Mouse (Mus musculus) cerebellum, adult 2 months (tissue): ENCODE measurements around the gene Sema7a. TPM values are rescaled to one million over a fixed set of nuclear protein-coding genes. Genes with fewer than 3 reads are reported as not detected.
A peak's percentile ranks its signal among the peaks of the same experiment; 100 is the strongest.

Experiments
- DNase-seq, 2 experiments: peaks; one replicate each; pipeline ENCODE4 v3.0.0; 2021
- H3K27ac ChIP-seq: fragments of 200-500 bp; 2 replicates; pipeline ENCODE4 v1.5.1; 2012; ENCODE audit warnings: low read length, control low read depth, inconsistent platforms; ENCODE audit not compliant: insufficient read depth
- H3K27me3 ChIP-seq: fragments of 200-500 bp; 2 replicates; pipeline ENCODE4 v1.6.1; 2012; ENCODE audit warnings: inconsistent platforms, mild to moderate bottlenecking, low read length, moderate library complexity; ENCODE audit not compliant: control insufficient read depth, insufficient read depth
- H3K4me1 ChIP-seq: fragments of 200-500 bp; 2 replicates; pipeline ENCODE4 v1.6.1; 2011; ENCODE audit warnings: low read length; ENCODE audit not compliant: control insufficient read depth, insufficient read depth
- H3K4me3 ChIP-seq: fragments of 200-500 bp; replicated peaks from 2 replicates; pipeline ENCODE3; 2011; ENCODE audit warnings: mild to moderate bottlenecking, low read depth, low read length, control low read depth; ENCODE audit not compliant: insufficient read depth
- CTCF ChIP-seq: fragments of 200-500 bp; IDR thresholded peaks from 2 replicates; pipeline ENCODE4 v1.5.1; 2011; ENCODE audit warnings: low read depth, mild to moderate bottlenecking, control low read depth, low read length, moderate library complexity, borderline replicate concordance; ENCODE audit not compliant: insufficient read depth
- POLR2A ChIP-seq: fragments of 200-500 bp; IDR thresholded peaks from 2 replicates; pipeline ENCODE4 v1.6.1; 2011; ENCODE audit warnings: low read length, control low read depth, borderline replicate concordance; ENCODE audit not compliant: insufficient read depth
- WGBS: fragments of 180-500 bp; shearing (Covaris S2); methylation state at CpG from one replicate; pipeline ENCODE4 v1.1.7; 2018; 5-methylcytosine and 5-hydroxymethylcytosine counted together
- polyA plus RNA-seq: library from polyadenylated mRNA; depleted of rRNA; stranded (reverse); fragments of >200 nt; gene quantifications from 2 replicates; pipeline ENCODE4 v1.2.3, GENCODE M21; 2012

The Sema7a gene
- polyA plus RNA-seq, 1 experiment: 177 TPM

DNA sequence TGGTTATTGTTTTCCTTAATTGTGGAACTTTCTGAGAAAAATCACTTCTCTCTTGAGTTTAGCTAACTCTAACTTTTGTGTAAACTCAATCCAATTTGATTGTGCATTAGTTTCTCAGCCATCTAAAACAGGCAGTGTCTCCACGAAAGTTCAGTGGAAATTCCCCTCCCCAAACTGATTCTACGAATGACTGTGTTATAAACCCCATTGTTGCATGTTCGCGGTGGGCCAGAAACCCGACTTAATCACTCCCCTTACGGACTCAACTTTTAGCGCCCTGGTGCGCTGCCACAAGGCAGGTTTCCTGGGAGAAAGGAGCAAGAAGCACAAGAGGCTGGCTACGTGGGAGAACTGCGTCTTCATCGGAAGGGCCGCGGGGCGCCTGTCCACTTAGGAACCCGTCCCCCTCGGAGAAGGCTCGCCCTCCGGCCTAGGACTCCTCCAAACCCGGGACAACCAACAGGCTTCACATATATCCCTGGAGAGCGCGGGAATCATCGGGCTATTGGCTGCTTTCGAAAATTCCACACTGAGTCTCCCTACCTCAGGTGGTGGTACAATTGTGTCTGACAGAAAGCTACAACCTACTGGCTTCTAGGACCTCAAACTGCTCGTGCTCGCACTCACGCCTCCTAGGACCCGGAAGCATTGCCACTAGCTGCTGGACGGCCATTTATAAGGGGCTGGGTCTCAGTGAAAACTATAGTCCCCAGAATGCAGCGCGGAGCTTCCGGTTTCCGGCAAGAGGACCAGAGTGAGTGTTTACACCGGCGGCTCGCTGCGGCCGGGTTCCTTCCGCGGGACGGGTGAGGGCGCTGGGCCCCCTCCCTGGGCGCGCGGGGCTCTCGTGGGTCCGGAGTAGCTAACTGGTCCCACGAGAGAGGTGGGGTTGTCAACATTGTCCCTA is 29.4 kb upstream of the Sema7a start, which contains the start of gene Ubl7:
Ubl7 (plus strand) TSS at position 726 of the 907 bp plus-strand sequence.
- Histone ChIP-seq H3K27ac (peak within 1 kb of the TSS; percentile 53), H3K4me1 (peaks cover 3% of the 10 kb centered on the region; the same call in 1 of the 2 replicates), H3K27me3 (no peaks in the 10 kb centered on the region), H3K4me3 (peak within 1 kb of the TSS; percentile 74)
- peak; percentile 72; the same call in 1 of the 2 replicates for TF ChIP-seq POLR2A
- TF ChIP-seq CTCF: no peak
- DNase-seq: peak; percentile 90 to 94
- WGBS: 1% methylated on average over 47 of the region's 47 CpGs

DNA sequence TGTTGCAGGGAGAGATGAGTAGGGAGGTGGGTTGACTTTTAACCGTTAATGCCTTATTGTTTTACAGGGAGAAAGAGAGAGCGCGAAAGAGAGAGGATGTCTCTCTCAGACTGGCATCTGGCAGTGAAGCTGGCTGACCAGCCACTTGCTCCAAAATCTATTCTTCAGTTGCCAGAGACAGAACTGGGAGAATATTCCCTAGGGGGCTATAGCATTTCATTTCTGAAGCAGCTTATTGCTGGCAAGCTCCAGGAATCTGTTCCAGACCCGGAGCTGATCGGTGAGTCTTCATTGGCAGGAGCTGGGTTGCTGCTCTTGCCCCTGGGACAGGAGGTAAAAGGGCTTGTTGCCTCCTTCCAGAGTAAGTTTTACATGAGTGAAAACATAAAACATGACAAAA is 27.3 kb upstream of the Sema7a start:
- no peak overlapping the region for H3K27ac ChIP-seq
- no peak overlapping the region for H3K4me3 ChIP-seq
- H3K27me3 ChIP-seq: no peaks in the 10 kb centered on the region
- WGBS: 27% methylated on average over 5 of the region's 5 CpGs
- TF ChIP-seq POLR2A (no peak), CTCF (no peak)
- DNase-seq: no peak
- peaks cover 3% of the 10 kb centered on the region; the same call in 1 of the 2 replicates for H3K4me1 ChIP-seq

DNA sequence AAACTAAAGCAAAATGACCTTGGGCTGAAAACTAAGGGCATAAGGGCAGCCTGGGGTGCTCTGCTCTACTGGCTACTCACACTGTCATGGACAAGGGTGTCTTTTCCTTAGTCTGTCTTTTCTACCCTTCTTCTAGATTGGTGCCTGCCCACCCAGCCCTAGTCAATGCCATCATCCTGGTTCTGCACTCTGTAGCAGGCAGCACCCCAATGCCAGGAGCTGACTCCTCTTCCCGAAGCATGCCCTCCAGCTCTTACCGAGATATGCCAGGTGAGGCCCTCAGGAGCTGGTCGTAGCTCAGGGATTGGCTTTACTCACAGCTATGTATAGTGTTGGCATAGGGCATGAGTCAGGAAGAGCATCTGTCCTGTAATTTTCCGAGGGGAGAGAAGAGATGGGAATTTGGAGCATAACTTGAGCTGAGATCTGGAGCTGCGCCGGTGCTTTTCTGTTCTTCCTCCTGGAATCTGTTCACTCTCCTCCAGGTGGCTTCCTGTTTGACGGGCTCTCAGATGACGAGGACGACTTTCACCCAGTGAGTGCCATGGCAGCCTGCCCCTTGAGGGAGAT is 18.3 kb upstream of the Sema7a start:
- TF ChIP-seq POLR2A (peak; percentile 33; the same call in 1 of the 2 replicates), CTCF (no peak)

DNA sequence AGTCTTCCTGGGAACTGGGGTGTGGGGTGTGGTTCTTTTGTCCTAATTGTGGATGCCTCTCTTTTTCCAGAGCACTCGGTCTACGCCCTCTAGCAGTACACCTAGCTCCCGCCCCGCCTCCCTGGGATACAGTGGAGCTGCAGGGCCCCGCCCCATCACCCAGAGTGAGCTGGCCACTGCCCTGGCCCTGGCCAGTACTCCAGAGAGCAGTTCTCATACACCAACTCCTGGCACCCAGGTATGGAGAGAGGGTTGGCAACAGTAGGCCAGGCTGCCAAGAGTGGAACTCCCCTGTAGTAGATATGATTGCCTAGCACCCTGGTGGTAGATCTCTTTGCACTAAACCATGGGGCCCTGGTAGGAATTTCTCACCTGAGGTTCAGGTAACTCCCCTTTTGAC is 17.5 kb upstream of the Sema7a start:
- WGBS: 94% methylated on average over 5 of the region's 5 CpGs
- Histone ChIP-seq H3K4me1 (peaks cover 23% of the 10 kb centered on the region), H3K27ac (peak overlapping the region; percentile 77), H3K27me3 (no peaks in the 10 kb centered on the region), H3K4me3 (no peak overlapping the region)
- TF ChIP-seq POLR2A (no peak), CTCF (no peak)
- DNase-seq: peak in 1 of 2 experiments; percentile 36

More for the DNA sequence above, 18.3 kb upstream of the Sema7a start:
- WGBS: 13% methylated on average over 9 of the region's 9 CpGs
- H3K27me3 ChIP-seq: no peaks in the 10 kb centered on the region
- peaks cover 23% of the 10 kb centered on the region for H3K4me1 ChIP-seq
- peak overlapping the region; percentile 97 for H3K27ac ChIP-seq
- peak; percentile 82 to 93 for DNase-seq
- H3K4me3 ChIP-seq: no peak overlapping the region

DNA sequence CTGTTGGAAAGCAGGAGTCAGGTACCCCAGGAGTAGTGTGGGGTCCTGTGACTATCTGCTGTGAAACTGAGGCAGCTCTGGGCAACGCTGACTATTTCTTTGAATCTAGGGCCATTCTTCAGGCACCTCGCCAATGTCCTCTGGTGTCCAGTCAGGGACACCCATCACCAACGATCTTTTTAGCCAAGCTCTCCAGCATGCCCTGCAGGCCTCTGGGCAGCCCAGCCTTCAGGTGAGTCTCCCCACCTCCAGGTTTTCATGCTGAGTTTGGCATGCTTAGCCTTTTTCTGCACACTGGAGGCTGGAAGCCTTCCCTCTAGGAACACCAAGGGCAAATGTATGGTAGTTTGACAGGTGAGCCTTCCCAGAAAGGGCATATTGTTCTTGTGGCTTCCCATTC is 16.9 kb upstream of the Sema7a start:
- DNase-seq: peak in 1 of 2 experiments; percentile 31
- TF ChIP-seq POLR2A (no peak), CTCF (no peak)
- Histone ChIP-seq H3K27ac (0 out of 2 replicates have a peak overlapping the region, but pooled peaks have one; percentile 77), H3K4me1 (peaks cover 23% of the 10 kb centered on the region), H3K27me3 (no peaks in the 10 kb centered on the region), H3K4me3 (no peak overlapping the region)
- 51% methylated on average over 3 of the region's 3 CpGs for WGBS

DNA sequence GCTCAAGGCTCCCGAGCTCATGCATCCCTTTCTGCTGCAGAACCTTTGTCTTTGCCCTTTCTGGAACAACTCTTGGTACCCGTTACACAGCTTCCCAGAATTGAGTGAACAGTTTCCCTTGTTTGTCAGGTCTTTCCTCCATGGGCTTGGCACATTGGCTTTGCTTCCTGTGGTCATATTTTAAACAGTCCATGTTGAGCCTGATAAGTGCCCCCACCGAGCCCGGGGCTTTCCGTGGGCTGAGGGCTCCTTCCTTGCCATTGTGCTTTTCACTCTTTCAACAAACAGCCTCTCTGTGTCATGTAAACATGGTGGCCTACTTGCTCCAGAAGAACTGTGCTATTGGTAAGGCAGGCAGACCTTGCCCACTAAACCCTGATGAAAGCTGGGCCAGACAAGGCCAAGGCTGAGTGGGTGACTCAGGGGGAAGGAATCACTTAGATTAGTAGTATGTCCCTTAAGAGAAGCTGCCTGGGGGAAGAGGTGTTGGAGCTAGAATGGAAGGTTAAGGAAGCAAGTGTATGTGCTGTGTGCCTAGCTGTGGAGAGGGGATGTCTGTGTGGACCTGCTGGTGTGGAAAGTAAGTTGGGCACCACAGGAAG is 8.6 kb upstream of the Sema7a start:
- Histone ChIP-seq H3K27ac (peak overlapping the region; percentile 61; the same call in 1 of the 2 replicates), H3K27me3 (no peaks in the 10 kb centered on the region)
- WGBS: 89% methylated on average over 5 of the region's 5 CpGs

DNA sequence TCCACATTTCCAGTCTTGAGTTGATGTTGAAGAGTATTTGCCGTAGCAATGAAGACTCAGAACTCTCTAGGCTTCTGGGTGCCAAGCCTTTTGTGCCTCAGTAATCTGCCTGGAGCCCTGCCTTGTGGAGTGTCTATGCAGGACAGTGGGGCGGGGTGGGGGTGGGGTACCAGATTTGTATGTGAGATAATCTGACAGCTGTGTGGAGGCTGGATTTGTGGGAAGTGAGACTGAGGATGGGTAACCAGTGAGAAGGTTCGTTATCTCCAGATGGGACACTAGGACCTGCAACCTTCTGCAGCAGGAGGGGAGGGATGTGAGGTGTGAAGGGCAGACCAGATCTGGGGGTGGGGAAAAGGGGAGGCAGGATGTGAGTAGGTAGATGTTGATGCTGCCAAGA is 7.7 kb upstream of the Sema7a start:
- TF ChIP-seq POLR2A (no peak), CTCF (no peak)
- peaks cover 39% of the 10 kb centered on the region for H3K4me1 ChIP-seq
- 74% methylated on average over 3 of the region's 3 CpGs for WGBS
- no peaks in the 10 kb centered on the region for H3K27me3 ChIP-seq
- peak in 1 of 2 experiments; percentile 11 for DNase-seq
- no peak overlapping the region for H3K4me3 ChIP-seq
- H3K27ac ChIP-seq: peak overlapping the region; percentile 88

More for the DNA sequence above, 8.6 kb upstream of the Sema7a start:
- H3K4me1 ChIP-seq: peaks cover 29% of the 10 kb centered on the region
- TF ChIP-seq POLR2A (no peak), CTCF (no peak)
- no peak overlapping the region for H3K4me3 ChIP-seq
- peak in 1 of 2 experiments; percentile 17 for DNase-seq
